Mouse (Mus musculus): Measurements from ENCODE around the gene Pcdh9. TPM values are rescaled to one million over a fixed set of nuclear protein-coding genes. Genes with fewer than 3 reads are reported as not detected.

Gene Pcdh9
- total and polyA plus RNA-seq, 3 experiments, result 0.70 to 1.8 (median 1.2) TPM

GRCm38 (mm10) chr14:93713250-93713935, 177.1 kb downstream of the Pcdh9 start:
- no peak for DNase-seq
- no peaks in the 10 kb centered on the region for H3K4me1 ChIP-seq (ENCODE audit: control insufficient read depth, insufficient read depth, low read length)
- WGBS, result 81% methylated on average over 12 of the region's 12 CpGs
- H3K36me3 ChIP-seq (ENCODE audit: control insufficient read depth, insufficient read depth, low read length), result no peaks in the 10 kb centered on the region
- no peaks in the 10 kb centered on the region for H3K79me2 ChIP-seq (replicated peaks; ENCODE audit: control insufficient read depth, insufficient read depth, low read length)
- H3K9ac ChIP-seq (ENCODE audit: low read depth, low read length), result no peak overlapping the region
- no peak overlapping the region for H3K27ac ChIP-seq
- no peak overlapping the region for H3K4me3 ChIP-seq
- TF ChIP-seq CTCF (IDR thresholded peaks at IDR 0.05) (no peak), POLR2A (IDR thresholded peaks at IDR 0.05; ENCODE audit: insufficient read depth, low read depth, low read length) (no peak), EP300 (IDR thresholded peaks at IDR 0.05; ENCODE audit: insufficient read depth, low read depth, low read length) (no peak)
- intact Hi-C loops (cut with DNase I), result no loop called here
- H3K27me3 ChIP-seq (ENCODE audit: control insufficient read depth, insufficient read depth, low read length), result no peaks in the 10 kb centered on the region

DNA sequence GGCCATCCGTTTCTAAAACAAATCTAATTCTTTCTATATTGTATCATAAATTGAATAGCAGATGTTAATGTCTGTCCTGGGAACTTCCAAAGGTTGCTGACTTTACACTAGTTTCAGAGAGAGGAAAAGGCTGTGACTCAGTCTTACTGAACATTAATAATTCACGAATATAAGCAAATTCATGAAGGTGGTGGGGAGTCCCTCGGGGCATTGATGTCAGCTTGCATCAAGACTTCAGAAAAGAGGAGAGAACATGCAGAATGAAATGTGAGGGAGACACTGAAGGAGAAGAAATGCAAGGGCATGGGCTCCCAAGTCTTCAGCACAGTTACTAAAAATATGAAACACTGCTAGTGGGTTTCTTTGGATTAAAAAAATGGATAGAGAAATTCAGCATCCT, 181.8 kb downstream of the Pcdh9 start:
- no peak overlapping the region for H3K27ac ChIP-seq
- 47% methylated on average over 3 of the region's 3 CpGs for WGBS
- H3K4me1 ChIP-seq (ENCODE audit: control insufficient read depth, insufficient read depth, low read length), result no peaks in the 10 kb centered on the region
- H3K36me3 ChIP-seq (ENCODE audit: control insufficient read depth, insufficient read depth, low read length), result no peaks in the 10 kb centered on the region
- TF ChIP-seq CTCF (IDR thresholded peaks at IDR 0.05) (no peak), EP300 (IDR thresholded peaks at IDR 0.05; ENCODE audit: insufficient read depth, low read depth, low read length) (no peak), POLR2A (IDR thresholded peaks at IDR 0.05; ENCODE audit: insufficient read depth, low read depth, low read length) (no peak)
- H3K79me2 ChIP-seq (replicated peaks; ENCODE audit: control insufficient read depth, insufficient read depth, low read length), result no peaks in the 10 kb centered on the region
- intact Hi-C loops (cut with DNase I), result no loop called here
- no peak overlapping the region for H3K4me3 ChIP-seq
- H3K9ac ChIP-seq (ENCODE audit: low read depth, low read length), result no peak overlapping the region
- no peaks in the 10 kb centered on the region for H3K27me3 ChIP-seq (ENCODE audit: control insufficient read depth, insufficient read depth, low read length)
- no peak for DNase-seq

DNA sequence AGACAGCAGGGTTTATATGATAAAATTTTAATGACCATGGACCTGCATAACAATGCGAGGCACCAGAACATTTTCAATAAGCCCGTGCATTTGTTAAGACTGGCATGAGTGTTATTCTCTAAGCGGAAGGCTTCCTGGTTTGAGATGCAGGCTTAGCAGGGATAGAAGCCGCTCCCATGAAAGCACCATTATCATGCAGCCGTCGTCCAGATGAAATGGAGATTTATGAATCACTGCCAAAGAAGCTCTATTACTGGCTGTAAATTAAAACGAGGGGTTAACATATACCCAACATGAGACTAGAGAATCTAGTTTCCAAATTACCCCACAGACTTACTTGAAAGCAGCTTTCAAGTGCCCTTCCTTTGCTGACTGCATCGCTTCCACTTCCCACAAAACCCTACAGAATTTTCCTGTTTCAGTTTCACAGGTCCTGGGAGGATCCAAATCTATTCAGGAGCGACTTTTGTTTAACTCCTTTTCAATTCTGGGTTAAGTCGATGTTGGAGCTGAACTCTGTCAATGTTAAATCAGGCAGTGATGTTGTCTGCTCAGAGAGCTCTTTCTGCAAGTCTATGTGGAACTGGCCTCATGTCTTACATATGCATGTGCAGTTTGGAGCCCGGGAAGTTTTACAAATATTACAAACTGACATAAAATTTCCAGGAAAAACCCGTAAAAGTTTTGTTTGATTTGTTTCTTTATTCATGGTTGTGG, 188.9 kb downstream of the Pcdh9 start:
- H3K9ac ChIP-seq (ENCODE audit: low read depth, low read length), result no peak overlapping the region
- no peak for TF ChIP-seq CTCF (IDR thresholded peaks at IDR 0.05)
- no peak for TF ChIP-seq EP300 (IDR thresholded peaks at IDR 0.05; ENCODE audit: insufficient read depth, low read depth, low read length)
- TF ChIP-seq POLR2A (IDR thresholded peaks at IDR 0.05; ENCODE audit: insufficient read depth, low read depth, low read length), result no peak
- H3K36me3 ChIP-seq (ENCODE audit: control insufficient read depth, insufficient read depth, low read length), result no peaks in the 10 kb centered on the region
- no peaks in the 10 kb centered on the region for H3K79me2 ChIP-seq (replicated peaks; ENCODE audit: control insufficient read depth, insufficient read depth, low read length)
- intact Hi-C loops (cut with DNase I), result no loop called here
- no peak for DNase-seq
- H3K27me3 ChIP-seq (ENCODE audit: control insufficient read depth, insufficient read depth, low read length), result no peaks in the 10 kb centered on the region
- H3K27ac ChIP-seq, result no peak overlapping the region
- H3K4me1 ChIP-seq (ENCODE audit: control insufficient read depth, insufficient read depth, low read length), result no peaks in the 10 kb centered on the region
- H3K4me3 ChIP-seq, result no peak overlapping the region
- 55% methylated on average over 12 of the region's 12 CpGs for WGBS

DNA sequence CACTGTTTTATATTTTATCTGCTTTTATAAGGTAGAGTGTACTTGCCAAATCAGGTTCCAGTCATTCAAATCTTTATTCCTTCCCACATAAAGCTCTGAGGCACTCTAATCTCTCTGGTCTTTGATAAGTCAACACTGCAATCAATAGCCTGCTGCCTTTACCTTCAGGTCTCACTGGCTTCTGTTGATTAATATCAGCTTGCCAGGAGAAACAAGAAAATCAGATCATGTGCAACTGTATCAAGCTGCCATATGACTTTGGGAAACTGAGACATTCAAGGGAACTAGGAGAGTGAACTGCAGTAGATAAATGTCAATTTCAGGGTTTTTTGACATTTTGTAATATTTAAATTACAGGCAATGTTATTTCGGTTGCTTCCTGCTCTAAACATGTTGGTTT, 189.6 kb downstream of the Pcdh9 start:
- Histone ChIP-seq H3K79me2 (replicated peaks; ENCODE audit: control insufficient read depth, insufficient read depth, low read length) (no peaks in the 10 kb centered on the region), H3K27ac (no peak overlapping the region), H3K36me3 (ENCODE audit: control insufficient read depth, insufficient read depth, low read length) (no peaks in the 10 kb centered on the region), H3K4me1 (ENCODE audit: control insufficient read depth, insufficient read depth, low read length) (no peaks in the 10 kb centered on the region), H3K27me3 (ENCODE audit: control insufficient read depth, insufficient read depth, low read length) (no peaks in the 10 kb centered on the region), H3K9ac (ENCODE audit: low read depth, low read length) (no peak overlapping the region), H3K4me3 (no peak overlapping the region)
- intact Hi-C loops (cut with DNase I), result no loop called here
- WGBS, result 69% methylated on average over 1 of the region's 1 CpGs
- DNase-seq, result no peak
- TF ChIP-seq EP300 (IDR thresholded peaks at IDR 0.05; ENCODE audit: insufficient read depth, low read depth, low read length) (no peak), CTCF (IDR thresholded peaks at IDR 0.05) (no peak), POLR2A (IDR thresholded peaks at IDR 0.05; ENCODE audit: insufficient read depth, low read depth, low read length) (no peak)

DNA sequence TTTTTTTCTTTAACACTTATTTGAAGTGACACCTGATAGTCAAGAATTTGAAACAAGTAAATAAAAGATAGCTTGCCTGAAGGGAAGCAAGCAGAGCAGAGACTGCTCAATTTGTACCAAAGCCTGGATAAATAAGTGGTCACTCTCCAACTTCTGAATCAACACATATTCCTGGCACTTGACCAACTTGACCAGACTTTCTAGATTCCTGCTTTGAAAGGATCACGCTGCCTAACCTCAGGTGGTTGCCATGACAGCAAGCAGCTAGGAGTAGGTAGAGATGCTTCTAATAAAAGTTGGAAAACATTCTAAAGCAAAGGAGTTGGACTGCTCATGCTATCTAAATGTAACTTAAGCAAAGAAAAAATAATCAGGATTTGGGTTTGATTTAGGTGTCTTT, 205.8 kb downstream of the Pcdh9 start:
- no peaks in the 10 kb centered on the region for H3K27me3 ChIP-seq (ENCODE audit: control insufficient read depth, insufficient read depth, low read length)
- no peaks in the 10 kb centered on the region for H3K79me2 ChIP-seq (replicated peaks; ENCODE audit: control insufficient read depth, insufficient read depth, low read length)
- H3K9ac ChIP-seq (ENCODE audit: low read depth, low read length), result no peak overlapping the region
- H3K4me3 ChIP-seq, result no peak overlapping the region
- 26% methylated on average over 1 of the region's 1 CpGs for WGBS
- intact Hi-C loops (cut with DNase I), result no loop called here
- no peak overlapping the region for H3K27ac ChIP-seq
- TF ChIP-seq CTCF (IDR thresholded peaks at IDR 0.05) (no peak), EP300 (IDR thresholded peaks at IDR 0.05; ENCODE audit: insufficient read depth, low read depth, low read length) (no peak), POLR2A (IDR thresholded peaks at IDR 0.05; ENCODE audit: insufficient read depth, low read depth, low read length) (no peak)
- no peaks in the 10 kb centered on the region for H3K36me3 ChIP-seq (ENCODE audit: control insufficient read depth, insufficient read depth, low read length)
- H3K4me1 ChIP-seq (ENCODE audit: control insufficient read depth, insufficient read depth, low read length), result no peaks in the 10 kb centered on the region
- DNase-seq, result no peak

All from heart, adult 2 months (tissue).